Mouse (Mus musculus) liver, adult 2 months (tissue): ENCODE measurements at regions not wholly inside any gene's neighbourhood (a gene's known extent, or its start where the extent isn't known, plus 50 kb on each side); places are given as distances from the start of the nearest gene placed in this dataset.

Source experiments
- DNase-seq: peaks from one replicate; pipeline ENCODE4 v3.0.0-alpha.2; 2011; ENCODE audit warnings: low read depth, low spot score; ENCODE audit errors: extremely low read depth
- H3K27ac ChIP-seq: fragments of 200-500 bp; replicated peaks from 2 replicates; pipeline ENCODE4 v1.5.1; 2012; ENCODE audit warnings: low read depth, mild to moderate bottlenecking, control low read depth, inconsistent platforms, low read length; ENCODE audit not compliant: insufficient read depth
- H3K27me3 ChIP-seq: fragments of 200-500 bp; 2 replicates; pipeline ENCODE4 v1.6.1; 2012; ENCODE audit warnings: mild to moderate bottlenecking, moderate library complexity, low read length, inconsistent platforms; ENCODE audit not compliant: control insufficient read depth, insufficient read depth
- H3K36me3 ChIP-seq: fragments of 200-500 bp; 2 replicates; pipeline ENCODE4 v1.6.1; 2012; ENCODE audit warnings: low read length, inconsistent platforms; ENCODE audit not compliant: control insufficient read depth, insufficient read depth
- H3K4me1 ChIP-seq: fragments of 200-500 bp; 2 replicates; pipeline ENCODE4 v1.6.1; 2011; ENCODE audit warnings: low read length; ENCODE audit not compliant: control insufficient read depth, insufficient read depth
- H3K4me3 ChIP-seq: fragments of 200-500 bp; 2 replicates; pipeline ENCODE4 v1.5.1; 2011; ENCODE audit warnings: low read depth, mild to moderate bottlenecking, control low read depth, low read length, moderate library complexity; ENCODE audit not compliant: insufficient read depth
- H3K79me2 ChIP-seq: fragments of 200-500 bp; 2 replicates; pipeline ENCODE4 v1.6.1; 2012; ENCODE audit warnings: inconsistent platforms, mild to moderate bottlenecking, low read length, moderate library complexity; ENCODE audit not compliant: control insufficient read depth, insufficient read depth
- H3K9ac ChIP-seq: fragments of 200-500 bp; 2 replicates; pipeline ENCODE4 v1.6.1; 2012; ENCODE audit warnings: low read depth, mild to moderate bottlenecking, control low read depth, inconsistent platforms, low read length
- CTCF ChIP-seq: fragments of 200-500 bp; IDR thresholded peaks from 2 replicates; pipeline ENCODE4 v1.5.1; 2011; ENCODE audit warnings: low read depth, low read length, control low read depth
- POLR2A ChIP-seq: fragments of 200-500 bp; IDR thresholded peaks from 2 replicates; pipeline ENCODE4 v1.6.1; 2011; ENCODE audit warnings: low read length, control low read depth; ENCODE audit not compliant: insufficient read depth; ENCODE audit errors: extremely low read depth
- WGBS: fragments of 180-500 bp; shearing (Covaris S2); methylation state at CpG from one replicate; pipeline ENCODE4 v1.1.7; 2018; 5-methylcytosine and 5-hydroxymethylcytosine counted together

- no peaks in the 10 kb centered on the region for H3K27me3 ChIP-seq
- no peak overlapping the region for H3K4me3 ChIP-seq
- TF ChIP-seq CTCF: no peak
- no peak for TF ChIP-seq POLR2A
- no peaks in the 10 kb centered on the region for H3K36me3 ChIP-seq
- H3K79me2 ChIP-seq: no peaks in the 10 kb centered on the region
- no peak overlapping the region for H3K9ac ChIP-seq
- DNase-seq: no peak
- 72% methylated on average over 11 of the region's 11 CpGs for WGBS
- H3K27ac ChIP-seq: no peak overlapping the region
- no peaks in the 10 kb centered on the region for H3K4me1 ChIP-seq
These were observed 90.3 kb upstream of the Selenok start for GRCm38 (mm10) chr14:29877671-29878422.

- no peak for TF ChIP-seq POLR2A
- no peak for TF ChIP-seq CTCF
- WGBS: 90% methylated on average over 7 of the region's 7 CpGs
- Histone ChIP-seq H3K27ac (no peak overlapping the region), H3K4me3 (no peak overlapping the region), H3K79me2 (no peaks in the 10 kb centered on the region), H3K36me3 (no peaks in the 10 kb centered on the region), H3K4me1 (no peaks in the 10 kb centered on the region), H3K27me3 (no peaks in the 10 kb centered on the region), H3K9ac (no peak overlapping the region)
- no peak for DNase-seq
These were observed 89.7 kb upstream of the Selenok start for GRCm38 (mm10) chr14:29878423-29878800.

GRCm38 (mm10) chr14:29879283-29879682 lies 88.8 kb upstream of the Selenok start:
- no peak overlapping the region for H3K27ac ChIP-seq
- TF ChIP-seq CTCF (no peak), POLR2A (no peak)
- WGBS: 97% methylated on average over 3 of the region's 3 CpGs
- H3K4me1 ChIP-seq: no peaks in the 10 kb centered on the region
- no peaks in the 10 kb centered on the region for H3K36me3 ChIP-seq
- H3K27me3 ChIP-seq: no peaks in the 10 kb centered on the region
- no peak overlapping the region for H3K9ac ChIP-seq
- H3K4me3 ChIP-seq: no peak overlapping the region
- H3K79me2 ChIP-seq: no peaks in the 10 kb centered on the region
- no peak for DNase-seq

GRCm38 (mm10) chr14:29882666-29883344 lies 85.3 kb upstream of the Selenok start:
- Histone ChIP-seq H3K4me3 (no peak overlapping the region), H3K27me3 (no peaks in the 10 kb centered on the region), H3K27ac (no peak overlapping the region), H3K79me2 (no peaks in the 10 kb centered on the region), H3K4me1 (no peaks in the 10 kb centered on the region), H3K9ac (no peak overlapping the region), H3K36me3 (no peaks in the 10 kb centered on the region)
- TF ChIP-seq CTCF: no peak
- no peak for TF ChIP-seq POLR2A
- no peak for DNase-seq
- WGBS: 68% methylated on average over 11 of the region's 11 CpGs

GRCm38 (mm10) chr14:29895332-29895988 lies 72.6 kb upstream of the Selenok start:
- 74% methylated on average over 2 of the region's 2 CpGs for WGBS

More at GRCm38 (mm10) chr14:29895332-29895988, 72.6 kb upstream of the Selenok start:
- Histone ChIP-seq H3K27ac (no peak overlapping the region), H3K36me3 (no peaks in the 10 kb centered on the region), H3K9ac (no peak overlapping the region), H3K79me2 (no peaks in the 10 kb centered on the region), H3K4me1 (no peaks in the 10 kb centered on the region), H3K4me3 (no peak overlapping the region), H3K27me3 (no peaks in the 10 kb centered on the region; the same call in 1 of the 2 replicates)
- TF ChIP-seq CTCF: no peak
- TF ChIP-seq POLR2A: no peak
- peak; percentile 15 for DNase-seq
